Mouse (Mus musculus): Measurements from ENCODE around the gene Col16a1.

DNA sequence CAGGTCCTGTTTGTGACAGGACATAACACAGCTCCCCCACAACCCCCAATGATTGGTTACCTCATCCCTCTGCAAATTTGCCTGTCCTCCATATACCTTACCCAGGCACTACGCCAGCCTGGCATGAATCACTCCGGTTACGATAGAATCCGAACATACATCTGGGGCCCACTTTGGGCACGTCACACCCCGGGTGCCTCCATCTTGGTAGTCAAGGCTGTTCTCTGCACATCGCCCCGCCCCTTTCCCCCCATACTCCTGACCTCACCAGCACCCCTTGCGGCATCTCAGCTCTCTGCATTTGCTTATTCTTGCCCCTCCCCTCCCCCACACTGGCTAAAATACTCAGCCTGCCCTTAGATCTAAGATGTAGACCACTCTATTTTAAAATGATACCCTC lies 42.0 kb upstream of the Col16a1 start:
- TF ChIP-seq EP300 (IDR thresholded peaks at IDR 0.05; ENCODE audit: low read depth) (no peak), CTCF (IDR thresholded peaks at IDR 0.05; ENCODE audit: low read depth) (no peak)
